Mouse (Mus musculus) thymus, adult 18-20 months (tissue): ENCODE measurements at regions not wholly inside any gene's neighbourhood (a gene's known extent, or its start where the extent isn't known, plus 50 kb on each side); places are given as distances from the start of the nearest gene placed in this dataset.

Source experiments
- DNase-seq, 2 experiments: peaks; one replicate each; pipeline ENCODE4 v3.0.0; 2022; ENCODE audit warnings: mixed read lengths in 2 of 2

GRCm38 (mm10) chr10:98311403-98311802 is 584.8 kb upstream of the C030005K15Rik start:
- DNase-seq = no peak

DNA sequence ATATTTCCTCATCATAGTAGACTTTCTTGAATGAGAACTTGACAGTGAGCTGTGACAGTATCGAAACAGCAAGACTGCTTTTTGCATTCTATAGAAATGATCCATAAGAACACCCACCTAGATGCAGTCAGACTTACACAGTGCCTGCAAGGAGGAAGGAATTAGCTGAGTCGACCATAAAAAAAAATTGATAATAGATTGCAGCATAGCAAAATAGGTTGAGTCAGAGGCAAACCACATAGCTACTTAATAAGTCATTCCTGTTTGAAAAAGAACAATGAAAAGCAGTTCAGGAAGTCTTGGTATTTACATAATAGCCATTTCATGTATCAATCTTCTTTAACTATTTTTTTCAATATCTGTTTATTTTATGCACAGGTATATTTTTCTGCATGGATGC is 591.9 kb upstream of the C030005K15Rik start:
- DNase-seq = no peak

DNA sequence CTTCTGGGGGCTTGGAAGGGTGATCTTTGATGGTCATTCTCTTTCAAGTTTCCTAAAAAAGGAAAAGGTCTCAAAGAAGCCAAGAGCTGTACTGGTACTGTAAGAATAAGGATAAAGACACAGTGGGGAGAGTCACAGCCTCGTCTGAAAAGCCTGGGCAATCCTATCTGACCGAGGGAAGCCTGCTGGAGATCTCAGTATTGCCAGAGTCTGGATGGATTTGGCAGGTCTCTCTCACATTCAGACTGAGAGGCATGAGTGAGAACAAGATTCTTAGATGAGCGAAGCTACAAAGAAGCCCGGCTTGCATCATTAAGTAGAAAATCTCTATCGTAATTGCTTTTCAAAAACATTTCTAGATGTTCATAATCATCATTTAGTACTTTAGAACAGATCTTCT is 590.4 kb upstream of the Atp2b1 start:
- no peak for DNase-seq

DNA sequence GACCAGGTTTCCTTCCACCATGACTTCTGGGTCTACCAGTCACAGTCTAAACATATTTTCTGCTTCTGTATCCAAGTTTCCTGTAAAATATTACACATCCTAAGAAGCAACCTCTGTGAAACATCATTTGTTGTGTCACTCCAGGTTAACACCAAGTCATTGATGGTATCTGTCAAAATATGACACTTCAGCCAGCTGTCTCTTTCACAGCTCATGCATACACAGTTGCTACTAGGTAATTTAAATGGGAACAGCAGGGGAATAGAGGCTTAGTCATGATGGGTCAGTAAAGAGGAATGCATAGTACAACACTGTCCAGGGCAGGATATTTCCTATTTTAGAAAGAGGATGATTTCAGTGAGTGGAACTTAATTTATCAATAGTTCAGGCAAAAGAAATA is 589.6 kb upstream of the Atp2b1 start:
- no peak for DNase-seq

- no peak for DNase-seq
Observed at GRCm38 (mm10) chr10:98325720-98326119, 588.5 kb upstream of the Atp2b1 start.

- DNase-seq = no peak
Observed at GRCm38 (mm10) chr10:98332682-98333081, 581.5 kb upstream of the Atp2b1 start.

DNA sequence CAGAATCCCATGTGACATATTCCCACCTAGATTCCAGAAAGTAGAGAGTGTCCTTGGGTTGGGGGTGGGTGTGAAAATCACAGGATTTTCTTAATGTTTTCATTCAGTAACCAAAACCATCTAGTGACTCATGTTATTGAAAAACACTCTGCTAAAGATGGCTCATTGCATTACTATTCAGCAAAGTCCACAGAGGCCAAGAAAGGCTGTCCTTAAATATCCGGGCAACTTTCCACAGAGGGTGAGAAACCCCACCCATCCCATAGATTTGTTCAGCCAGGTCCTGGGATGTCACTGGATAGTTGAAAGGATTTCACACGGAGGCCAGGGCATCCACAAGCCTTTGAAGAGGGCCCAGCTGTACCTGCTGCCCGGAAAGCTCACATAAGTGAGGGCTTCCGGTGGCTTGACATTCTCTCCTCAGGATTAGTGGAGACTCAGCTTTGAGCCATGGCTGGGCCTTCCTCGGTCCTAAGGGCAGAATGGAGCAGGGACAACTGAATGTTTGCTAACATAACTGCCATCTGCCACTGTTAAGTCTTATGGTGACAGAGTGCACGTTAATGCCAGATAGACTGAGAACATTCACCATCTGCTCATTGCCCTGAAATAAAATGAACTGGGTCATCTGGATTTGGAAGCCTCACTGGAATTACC is 580.7 kb upstream of the Atp2b1 start:
- DNase-seq = no peak

- DNase-seq = no peak
Observed at GRCm38 (mm10) chr10:98343827-98344226, 570.4 kb upstream of the Atp2b1 start.

GRCm38 (mm10) chr10:98349466-98349865 is 564.7 kb upstream of the Atp2b1 start:
- no peak for DNase-seq

DNA sequence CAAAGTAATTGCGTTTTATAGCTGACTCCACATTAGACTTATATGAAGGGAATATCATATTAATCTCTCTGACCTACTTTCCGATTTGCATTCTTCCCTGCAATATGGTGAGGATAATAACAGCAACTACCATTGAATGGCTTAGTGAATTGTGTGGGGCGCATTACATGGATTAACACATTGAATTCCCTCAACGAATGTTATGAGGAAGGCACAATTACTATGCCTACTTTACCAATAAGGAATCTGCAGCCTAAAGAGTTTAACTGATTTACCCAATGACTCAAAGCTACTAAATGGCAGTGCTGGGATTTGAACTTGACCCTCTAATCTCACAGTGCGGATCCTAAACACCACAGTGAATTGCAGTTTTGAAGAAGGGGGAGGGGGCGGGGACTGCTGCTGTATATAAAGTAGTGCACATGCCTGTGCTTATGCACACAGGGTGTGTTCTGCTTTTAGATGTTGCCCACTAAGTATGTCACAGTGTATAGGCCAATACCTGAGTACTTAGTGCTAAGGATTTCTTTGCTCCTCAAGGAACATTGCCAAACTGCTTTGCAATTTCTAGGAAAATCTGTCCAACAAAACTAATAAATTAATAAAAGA is 563.8 kb upstream of the Atp2b1 start:
- DNase-seq = no peak

DNA sequence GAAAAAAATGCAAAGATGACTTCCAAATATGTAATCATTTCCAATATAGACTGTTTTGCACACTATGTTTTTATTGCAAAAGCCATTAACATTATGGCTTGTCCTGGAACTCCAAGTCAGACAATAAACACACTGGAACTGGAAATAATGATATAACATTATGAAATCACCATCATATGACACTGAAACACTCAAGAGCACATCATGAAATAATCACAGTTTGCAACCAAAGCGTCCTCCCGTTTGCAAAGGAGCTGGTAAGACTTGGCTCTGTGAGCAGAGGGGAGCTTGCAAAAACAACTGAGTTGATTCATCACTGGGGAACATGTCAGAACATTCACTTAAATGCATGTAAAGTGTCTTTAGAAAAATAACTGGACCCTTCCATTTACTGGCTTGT is 562.1 kb upstream of the Atp2b1 start:
- no peak for DNase-seq

GRCm38 (mm10) chr10:98354486-98354885 is 559.7 kb upstream of the Atp2b1 start:
- no peak for DNase-seq

GRCm38 (mm10) chr10:98364604-98365003 is 549.6 kb upstream of the Atp2b1 start:
- DNase-seq = no peak

DNA sequence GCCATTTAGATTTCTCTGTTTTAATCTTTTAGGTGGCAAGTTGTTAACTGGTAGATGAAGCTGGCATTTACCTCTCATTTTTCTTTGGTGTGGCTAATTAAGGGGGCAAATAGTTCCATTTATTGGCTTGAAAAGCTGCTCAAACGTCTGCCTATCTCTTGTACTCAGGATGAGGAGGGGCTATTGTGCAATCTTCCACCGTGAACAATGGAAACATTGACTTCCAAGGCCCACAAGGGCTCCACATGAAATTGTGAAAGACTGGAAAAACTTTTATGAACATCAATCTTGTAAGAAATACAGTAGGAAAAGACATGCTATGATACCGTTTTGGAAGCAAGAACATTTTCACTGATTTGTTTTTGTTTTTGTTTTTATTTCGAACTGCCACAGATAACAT is 541.6 kb upstream of the Atp2b1 start:
- no peak for DNase-seq

DNA sequence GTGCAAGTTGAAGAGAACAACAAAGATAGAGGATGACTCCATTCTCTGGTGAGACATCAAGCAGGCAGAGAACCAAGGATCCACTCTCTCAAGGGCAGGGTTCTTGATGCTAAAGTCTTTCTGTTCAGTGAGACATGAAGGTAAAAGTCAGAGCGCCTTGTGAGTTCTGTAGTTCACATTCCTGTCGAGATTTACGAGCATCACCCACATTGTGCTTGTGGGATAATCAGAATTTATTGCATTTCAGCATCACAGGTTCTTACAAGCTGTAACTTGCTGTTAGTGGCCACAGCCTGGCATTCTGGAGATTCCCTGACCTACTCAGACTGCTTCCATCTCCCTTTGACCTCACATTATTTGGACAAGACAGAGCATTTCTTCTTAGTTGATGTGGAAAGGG is 540.9 kb upstream of the Atp2b1 start:
- DNase-seq = no peak

- DNase-seq = no peak
Observed at GRCm38 (mm10) chr10:98374684-98375083, 539.5 kb upstream of the Atp2b1 start.

DNA sequence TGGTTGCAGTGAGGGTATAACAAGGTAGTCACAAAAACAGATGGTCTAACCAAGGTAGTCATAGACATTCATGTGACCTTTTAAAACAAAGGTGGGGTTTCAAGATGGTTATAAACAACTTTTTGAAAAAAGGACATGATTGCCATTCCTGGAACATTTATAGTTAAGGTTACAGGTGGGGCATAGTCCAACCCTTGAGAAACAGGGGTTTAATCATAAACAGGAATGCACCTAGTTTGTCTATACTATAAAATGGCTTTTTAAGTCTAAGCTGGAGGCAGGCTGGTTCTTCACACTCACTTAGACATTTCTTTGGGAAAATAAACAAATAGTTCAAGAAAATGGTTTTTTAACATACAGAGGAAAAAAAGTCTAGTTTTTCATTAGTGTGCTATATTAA is 525.7 kb upstream of the Atp2b1 start:
- DNase-seq = no peak

GRCm38 (mm10) chr10:98399864-98400263 is 514.3 kb upstream of the Atp2b1 start:
- DNase-seq = no peak

GRCm38 (mm10) chr10:98417807-98418743 is 496.1 kb upstream of the Atp2b1 start:
- no peak for DNase-seq

GRCm38 (mm10) chr10:98424450-98424849 is 489.8 kb upstream of the Atp2b1 start:
- no peak for DNase-seq

DNA sequence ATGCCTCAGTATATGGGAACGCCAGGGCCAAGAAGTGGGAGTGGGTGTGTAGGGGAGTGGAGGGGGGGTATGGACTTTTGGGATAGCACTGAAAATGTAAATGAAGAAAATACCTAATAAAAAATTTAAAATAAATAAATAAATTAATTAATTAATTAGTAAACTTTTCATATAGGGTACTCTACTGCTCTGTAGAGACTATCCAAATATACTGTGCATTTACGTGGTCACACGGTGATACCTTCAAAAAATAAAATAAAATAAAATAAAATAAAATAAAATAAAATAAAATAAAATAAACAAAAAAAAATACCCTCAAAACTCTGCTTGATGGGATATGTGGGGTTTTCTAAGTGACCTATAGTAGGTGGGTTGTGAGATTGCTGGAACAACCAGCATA is 479.2 kb upstream of the Atp2b1 start:
- no peak for DNase-seq

- DNase-seq = no peak
Observed at GRCm38 (mm10) chr10:98461538-98461937, 452.7 kb upstream of the Atp2b1 start.

DNA sequence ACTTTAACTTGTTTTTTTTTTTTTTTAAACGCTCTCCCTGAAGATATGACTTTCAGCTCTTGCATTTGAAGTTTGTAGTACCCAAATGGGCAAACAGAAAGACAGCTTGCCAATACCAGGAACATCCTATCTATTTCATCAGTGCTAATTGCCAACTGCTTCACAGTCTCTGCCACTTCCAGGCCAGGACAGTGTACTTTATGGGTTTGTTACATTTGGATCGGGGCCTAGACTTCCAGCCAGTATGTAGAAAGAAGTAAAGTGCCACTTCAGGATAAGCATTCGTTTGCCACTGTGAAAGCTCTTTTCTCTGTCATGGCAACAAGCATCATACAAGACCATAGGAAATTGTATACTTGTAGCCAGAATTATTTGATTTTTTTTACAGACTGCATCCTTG is 439.6 kb upstream of the Atp2b1 start:
- no peak for DNase-seq
